Comparison of ENCODE assay signal across 33 mouse cellular contexts in genomic region chr3:93086631-93087030, GRCm38 (mm10). TPM values are rescaled to one million over a fixed set of nuclear protein-coding genes. Genes with fewer than 3 reads are reported as not detected.
DNase-seq lines count a peak whose midpoint lies in the region; ATAC-seq and TF ChIP-seq lines count a peak whose summit lies in the region.
"Had no signal": no experiment of that assay in that cellular context is flagged by ENCODE, and none has a peak within 500 bp of the region (broad histone marks: within the 10 kb centered on the region; RNA-seq: fewer than 3 reads in every experiment).

No protein-coding gene starts in this region.

- no peak overlapping the region for H3K4me2 ChIP-seq in intestine, embryonic 14.5 days (ENCODE audit: low read length)
- no peak overlapping the region for H3K4me2 ChIP-seq in intestine, postnatal 0 days (replicated peaks; ENCODE audit: low read depth)
- H3K4me2 ChIP-seq in lung, embryonic 16.5 days (ENCODE audit: low read depth, low read length) = no peak overlapping the region
- H3K4me2 ChIP-seq in intestine, embryonic 15.5 days (replicated peaks) = no peak overlapping the region
- H3K4me2 ChIP-seq in stomach, embryonic 15.5 days = no peak overlapping the region
- no peak overlapping the region for H3K4me2 ChIP-seq in midbrain, embryonic 11.5 days
- H3K4me2 ChIP-seq: heart, embryonic 11.5 days; hindbrain, embryonic 12.5 days had no signal

- H3K27ac ChIP-seq in intestine, embryonic 14.5 days (ENCODE audit: low read depth) = no peak overlapping the region
- H3K27ac ChIP-seq in intestine, postnatal 0 days (ENCODE audit: low read depth, low read length) = no peak overlapping the region
- H3K27ac ChIP-seq in lung, embryonic 16.5 days (ENCODE audit: low read length) = no peak overlapping the region
- H3K27ac ChIP-seq in intestine, embryonic 15.5 days = no peak overlapping the region
- H3K27ac ChIP-seq in stomach, embryonic 15.5 days = no peak overlapping the region
- H3K27ac ChIP-seq in midbrain, embryonic 11.5 days (ENCODE audit: low read depth, low read length) = no peak overlapping the region
- H3K27ac ChIP-seq: forebrain, embryonic 10.5 days; gastrocnemius, adult 2 months; hindbrain, embryonic 12.5 days had no signal

- H3K27me3 ChIP-seq in intestine, embryonic 14.5 days (replicated peaks; ENCODE audit: control insufficient read depth, insufficient read depth, low read length) = no peaks in the 10 kb centered on the region
- H3K27me3 ChIP-seq in intestine, postnatal 0 days (replicated peaks; ENCODE audit: control insufficient read depth, insufficient read depth, low read length) = no peaks in the 10 kb centered on the region
- no peaks in the 10 kb centered on the region for H3K27me3 ChIP-seq in lung, embryonic 16.5 days (ENCODE audit: control insufficient read depth, insufficient read depth, low read depth, low read length)
- H3K27me3 ChIP-seq in intestine, embryonic 15.5 days (replicated peaks) = no peaks in the 10 kb centered on the region
- H3K27me3 ChIP-seq in stomach, embryonic 15.5 days (replicated peaks) = no peaks in the 10 kb centered on the region
- no peaks in the 10 kb centered on the region for H3K27me3 ChIP-seq in midbrain, embryonic 11.5 days (ENCODE audit: control insufficient read depth, insufficient read depth, low read length)
- H3K27me3 ChIP-seq: hindbrain, embryonic 12.5 days had no signal

- TF ChIP-seq CTCF in intestine, postnatal 0 days (IDR thresholded peaks at IDR 0.05; ENCODE audit: low read depth) = no peak

- WGBS in intestine, embryonic 14.5 days = 62% methylated on average over 2 of the region's 2 CpGs
- 27% methylated on average over 2 of the region's 2 CpGs for WGBS in intestine, postnatal 0 days
- WGBS in lung, embryonic 16.5 days = 64% methylated on average over 2 of the region's 2 CpGs
- 60% methylated on average over 2 of the region's 2 CpGs for WGBS in intestine, embryonic 15.5 days
- 63% methylated on average over 2 of the region's 2 CpGs for WGBS in stomach, embryonic 15.5 days
- WGBS in midbrain, embryonic 11.5 days = 79% methylated on average over 2 of the region's 2 CpGs

- no peak overlapping the region for H3K9ac ChIP-seq in intestine, embryonic 14.5 days (ENCODE audit: low read length)
- H3K9ac ChIP-seq in intestine, postnatal 0 days (ENCODE audit: low read depth, low read length) = no peak overlapping the region
- no peak overlapping the region for H3K9ac ChIP-seq in lung, embryonic 16.5 days (ENCODE audit: low read length)
- no peak overlapping the region for H3K9ac ChIP-seq in intestine, embryonic 15.5 days
- H3K9ac ChIP-seq in stomach, embryonic 15.5 days = no peak overlapping the region
- no peak overlapping the region for H3K9ac ChIP-seq in midbrain, embryonic 11.5 days (ENCODE audit: low read length)
- H3K9ac ChIP-seq: forebrain, postnatal 0 days; hindbrain, embryonic 12.5 days had no signal

- peak; percentile 71; the same call in 1 of the 2 replicates for ATAC-seq in intestine, embryonic 14.5 days (replicated peaks; ENCODE audit: low FRiP score, low TSS enrichment, low read depth)
- ATAC-seq in intestine, postnatal 0 days = no peak
- ATAC-seq in lung, embryonic 16.5 days (ENCODE audit: low read depth) = 0 out of 2 replicates have a peak, but pooled peaks have one; percentile 26
- peak; percentile 80 for ATAC-seq in intestine, embryonic 15.5 days
- peak; percentile 53; the same call in 1 of the 2 replicates for ATAC-seq in stomach, embryonic 15.5 days (ENCODE audit: insufficient read depth, low FRiP score, low read depth)
- no peak for ATAC-seq in midbrain, embryonic 11.5 days (ENCODE audit: low FRiP score)
- ATAC-seq: activated CD4-positive, CD25-positive, alpha-beta regulatory T cell, adult 4 months; forebrain, embryonic 14.5 days; forebrain, postnatal 0 days had no signal

- H3K4me3 ChIP-seq in intestine, embryonic 14.5 days (ENCODE audit: low read depth, low read length) = no peak overlapping the region
- no peak overlapping the region for H3K4me3 ChIP-seq in intestine, postnatal 0 days (ENCODE audit: low read depth, low read length)
- no peak overlapping the region for H3K4me3 ChIP-seq in lung, embryonic 16.5 days (ENCODE audit: low read length)
- no peak overlapping the region for H3K4me3 ChIP-seq in intestine, embryonic 15.5 days (replicated peaks)
- H3K4me3 ChIP-seq in stomach, embryonic 15.5 days (replicated peaks) = no peak overlapping the region
- H3K4me3 ChIP-seq in midbrain, embryonic 11.5 days (ENCODE audit: low read depth, low read length) = no peak overlapping the region
- H3K4me3 ChIP-seq: forebrain, embryonic 10.5 days; gastrocnemius, adult 2 months; hindbrain, embryonic 12.5 days had no signal

- H3K4me1 ChIP-seq in intestine, embryonic 14.5 days (replicated peaks; ENCODE audit: control insufficient read depth, insufficient read depth, low read length) = no peaks in the 10 kb centered on the region
- no peaks in the 10 kb centered on the region for H3K4me1 ChIP-seq in intestine, postnatal 0 days (replicated peaks; ENCODE audit: control insufficient read depth, insufficient read depth, low read length)
- no peaks in the 10 kb centered on the region for H3K4me1 ChIP-seq in lung, embryonic 16.5 days (replicated peaks; ENCODE audit: control insufficient read depth, insufficient read depth, low read length)
- H3K4me1 ChIP-seq in intestine, embryonic 15.5 days (replicated peaks) = no peaks in the 10 kb centered on the region
- H3K4me1 ChIP-seq in stomach, embryonic 15.5 days = no peaks in the 10 kb centered on the region
- H3K4me1 ChIP-seq in midbrain, embryonic 11.5 days (ENCODE audit: control insufficient read depth, insufficient read depth, low read length) = no peaks in the 10 kb centered on the region
- H3K4me1 ChIP-seq: forebrain, embryonic 10.5 days; hindbrain, embryonic 12.5 days had no signal

- no peak for DNase-seq in intestine, embryonic 14.5 days (ENCODE audit: low spot score)
- no peak for DNase-seq in lung, postnatal 25 days (ENCODE audit: low spot score)
- DNase-seq in midbrain, embryonic 11.5 days (ENCODE audit: low spot score, missing footprints) = no peak
- no peak for DNase-seq in layer of hippocampus, postnatal 36 days
- DNase-seq: adrenal gland, adult 8-10 months; adrenal gland, postnatal 25 days; cerebellum, adult 11-12 months; cerebellum, adult 8-10 months; cerebellum, postnatal 14 days; forebrain, postnatal 0 days; gastrocnemius, adult 2 months; gastrocnemius, postnatal 14 days; heart, adult 11 months had no signal

- no peaks in the 10 kb centered on the region for H3K9me3 ChIP-seq in intestine, embryonic 14.5 days (ENCODE audit: control insufficient read depth, low read length)
- H3K9me3 ChIP-seq in intestine, postnatal 0 days (ENCODE audit: control insufficient read depth) = no peaks in the 10 kb centered on the region
- H3K9me3 ChIP-seq in lung, embryonic 16.5 days (ENCODE audit: control insufficient read depth, low read length) = no peaks in the 10 kb centered on the region
- no peaks in the 10 kb centered on the region for H3K9me3 ChIP-seq in intestine, embryonic 15.5 days
- H3K9me3 ChIP-seq in stomach, embryonic 15.5 days = no peaks in the 10 kb centered on the region
- no peaks in the 10 kb centered on the region for H3K9me3 ChIP-seq in midbrain, embryonic 11.5 days (ENCODE audit: control insufficient read depth, low read length)
- H3K9me3 ChIP-seq: forebrain, embryonic 10.5 days; hindbrain, embryonic 12.5 days had no signal

- H3K36me3 ChIP-seq in intestine, embryonic 14.5 days (ENCODE audit: control insufficient read depth, insufficient read depth, low read length) = no peaks in the 10 kb centered on the region
- H3K36me3 ChIP-seq in intestine, postnatal 0 days (ENCODE audit: control insufficient read depth, insufficient read depth) = no peaks in the 10 kb centered on the region
- no peaks in the 10 kb centered on the region for H3K36me3 ChIP-seq in lung, embryonic 16.5 days (ENCODE audit: control insufficient read depth, insufficient read depth, low read length)
- H3K36me3 ChIP-seq in intestine, embryonic 15.5 days = no peaks in the 10 kb centered on the region
- H3K36me3 ChIP-seq in stomach, embryonic 15.5 days = no peaks in the 10 kb centered on the region
- H3K36me3 ChIP-seq in midbrain, embryonic 11.5 days (ENCODE audit: control insufficient read depth, insufficient read depth, low read length) = no peaks in the 10 kb centered on the region
- H3K36me3 ChIP-seq: forebrain, embryonic 10.5 days; hindbrain, embryonic 12.5 days had no signal

RNA-seq across cellular contexts. Expression of gene Gm4858, which starts 18.0 kb away (rescaled TPM):
- polyA plus RNA-seq in intestine, embryonic 14.5 days (2014; fragmentation: Nextera tagmentation; extraction: Ambion mirVana) = not detected in 2 replicates
- polyA plus RNA-seq in intestine, postnatal 0 days (2015; fragmentation: Nextera tagmentation; extraction: Ambion mirVana) = not detected in 2 replicates
- polyA plus RNA-seq in lung, embryonic 16.5 days (2015; fragmentation: Nextera tagmentation; extraction: Ambion mirVana) = not detected in 2 replicates
- not detected in 2 replicates for polyA plus RNA-seq in intestine, embryonic 15.5 days (2015; fragmentation: Nextera tagmentation; extraction: Ambion mirVana)
- polyA plus RNA-seq in stomach, embryonic 15.5 days (2015; fragmentation: Nextera tagmentation; extraction: Ambion mirVana) = not detected in 2 replicates
- polyA plus RNA-seq in midbrain, embryonic 11.5 days (2014; fragmentation: Nextera tagmentation; extraction: Ambion mirVana) = not detected in 2 replicates
- not detected for total RNA-seq in layer of hippocampus, postnatal 36 days (2021)
- total RNA-seq: adrenal gland, adult 8-10 months; adrenal gland, postnatal 25 days; forebrain, postnatal 0 days; gastrocnemius, adult 2 months; gastrocnemius, postnatal 14 days; gastrocnemius, postnatal 4 days; heart, adult 8-10 months; heart, postnatal 25 days; hematopoietic stem cell, adult 5-6 weeks had no signal
- polyA plus RNA-seq: activated CD4-positive, CD25-positive, alpha-beta regulatory T cell, adult 4 months; brain, embryonic 14.5 days; embryonic facial prominence, embryonic 11.5 days; embryonic facial prominence, embryonic 14.5 days; forebrain, embryonic 10.5 days; forebrain, embryonic 14.5 days; forebrain, postnatal 0 days; frontal cortex, adult 2 months; heart, embryonic 11.5 days; heart, embryonic 14.5 days; heart, postnatal 0 days; hindbrain, embryonic 12.5 days had no signal

RNA-seq across cellular contexts. Expression of gene Crnn, which starts 58.0 kb away (rescaled TPM):
- not detected in 2 replicates for polyA plus RNA-seq in intestine, embryonic 14.5 days (2014; fragmentation: Nextera tagmentation; extraction: Ambion mirVana)
- not detected in 2 replicates for polyA plus RNA-seq in intestine, postnatal 0 days (2015; fragmentation: Nextera tagmentation; extraction: Ambion mirVana)
- not detected in 2 replicates for polyA plus RNA-seq in lung, embryonic 16.5 days (2015; fragmentation: Nextera tagmentation; extraction: Ambion mirVana)
- polyA plus RNA-seq in intestine, embryonic 15.5 days (2015; fragmentation: Nextera tagmentation; extraction: Ambion mirVana) = not detected in 2 replicates
- 0.68 TPM in 1 of 2 replicates, not detected in the other for polyA plus RNA-seq in stomach, embryonic 15.5 days (2015; fragmentation: Nextera tagmentation; extraction: Ambion mirVana)
- polyA plus RNA-seq in midbrain, embryonic 11.5 days (2014; fragmentation: Nextera tagmentation; extraction: Ambion mirVana) = not detected in 2 replicates
- not detected for total RNA-seq in layer of hippocampus, postnatal 36 days (2021)
- total RNA-seq: adrenal gland, adult 8-10 months; adrenal gland, postnatal 25 days; ES-E14; forebrain, postnatal 0 days; gastrocnemius, adult 2 months; gastrocnemius, postnatal 14 days; gastrocnemius, postnatal 4 days; heart, adult 8-10 months; heart, postnatal 25 days; hematopoietic stem cell, adult 5-6 weeks had no signal
- polyA plus RNA-seq: activated CD4-positive, CD25-positive, alpha-beta regulatory T cell, adult 4 months; brain, embryonic 14.5 days; embryonic facial prominence, embryonic 11.5 days; forebrain, embryonic 10.5 days; forebrain, embryonic 14.5 days; forebrain, postnatal 0 days; frontal cortex, adult 2 months; heart, embryonic 11.5 days; heart, embryonic 14.5 days; heart, postnatal 0 days; hindbrain, embryonic 12.5 days had no signal

Comparison
In these comparisons a context has a peak if more than half of its experiments do, and no peak if none do; other contexts are left out.
1. ATAC-seq: peak in intestine, embryonic 14.5 days (single experiment), lung, embryonic 16.5 days (single experiment), intestine, embryonic 15.5 days (single experiment) and stomach, embryonic 15.5 days (single experiment); none in intestine, postnatal 0 days (single experiment) and midbrain, embryonic 11.5 days (single experiment).